Mouse (Mus musculus) urinary bladder, postnatal 10 days (tissue): ENCODE measurements around the gene Ctdspl.

Experiments
- DNase-seq: peaks from one replicate; pipeline ENCODE4 v3.0.0; 2022; ENCODE audit warnings: low spot score

Ctdspl gene

GRCm38 (mm10) chr9:118950061-118950460 is 23.8 kb downstream of the Ctdspl start:
- no peak for DNase-seq

- DNase-seq, result no peak
Observed at GRCm38 (mm10) chr9:118950751-118951150, 24.5 kb downstream of the Ctdspl start.

- DNase-seq, result no peak
Observed at GRCm38 (mm10) chr9:118951381-118951780, 25.1 kb downstream of the Ctdspl start.

GRCm38 (mm10) chr9:118952180-118952579 is 25.9 kb downstream of the Ctdspl start:
- DNase-seq, result no peak

- no peak for DNase-seq
Observed at GRCm38 (mm10) chr9:118953465-118954194, 27.4 kb downstream of the Ctdspl start.

GRCm38 (mm10) chr9:118958802-118959201 is 32.5 kb downstream of the Ctdspl start:
- no peak for DNase-seq

- DNase-seq, result no peak
Observed at GRCm38 (mm10) chr9:118960415-118961091, 34.3 kb downstream of the Ctdspl start.

- DNase-seq, result no peak
Observed at GRCm38 (mm10) chr9:118963149-118963548, 36.9 kb downstream of the Ctdspl start.

- DNase-seq, result no peak
Observed at GRCm38 (mm10) chr9:118964263-118965034, 38.2 kb downstream of the Ctdspl start.

- no peak for DNase-seq
Observed at GRCm38 (mm10) chr9:118969810-118970209, 43.6 kb downstream of the Ctdspl start.

GRCm38 (mm10) chr9:118973028-118973427 is 46.8 kb downstream of the Ctdspl start:
- DNase-seq, result no peak

- DNase-seq, result no peak
Observed at GRCm38 (mm10) chr9:118973566-118973965, 47.3 kb downstream of the Ctdspl start.

GRCm38 (mm10) chr9:118974148-118974547 is 47.9 kb downstream of the Ctdspl start:
- no peak for DNase-seq

- no peak for DNase-seq
Observed at GRCm38 (mm10) chr9:118975211-118975671, 49.0 kb downstream of the Ctdspl start.

- no peak for DNase-seq
Observed at GRCm38 (mm10) chr9:118975758-118976157, 49.5 kb downstream of the Ctdspl start.

- no peak for DNase-seq
Observed at GRCm38 (mm10) chr9:118976561-118976960, 50.3 kb downstream of the Ctdspl start.

- DNase-seq, result no peak
Observed at GRCm38 (mm10) chr9:118977425-118977824, 51.2 kb downstream of the Ctdspl start.

GRCm38 (mm10) chr9:118980411-118980823 is 54.2 kb downstream of the Ctdspl start:
- DNase-seq, result no peak

- DNase-seq, result no peak
Observed at GRCm38 (mm10) chr9:118984650-118985432, 58.6 kb downstream of the Ctdspl start.

GRCm38 (mm10) chr9:118986286-118986685 is 60.0 kb downstream of the Ctdspl start:
- DNase-seq, result no peak

GRCm38 (mm10) chr9:118988787-118989580 is 62.7 kb downstream of the Ctdspl start:
- no peak for DNase-seq
